Mouse (Mus musculus): Measurements from ENCODE around the gene Kcnk3.

The Kcnk3 gene

DNA sequence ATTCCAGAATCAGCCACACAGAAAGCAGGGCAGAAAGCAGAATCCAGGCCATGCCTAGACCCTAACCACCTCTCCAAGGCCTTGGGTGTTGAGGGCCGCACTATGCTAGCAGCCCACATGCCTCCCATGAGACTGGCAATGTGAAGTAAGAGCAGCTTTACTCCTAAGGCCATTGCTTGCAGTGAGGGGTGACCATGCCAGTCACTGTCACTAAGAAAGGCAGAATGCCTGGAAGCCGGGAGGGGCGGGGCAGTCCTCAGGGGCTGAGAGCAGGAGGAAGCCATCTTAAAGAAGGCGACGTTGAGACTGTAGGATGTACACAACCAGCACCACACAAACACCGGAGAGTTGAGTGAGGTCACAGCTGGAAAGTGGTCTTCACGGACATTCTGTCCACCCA is 21.1 kb downstream of the Kcnk3 start:
- in situ Hi-C loops (cut with MboI; ENCODE audit: low pct_unique_long_range_greater_than_20kb in 1 of 2, low sequenced_read_pairs in 2 of 2, unreplicated experiment in 1 of 2), result no loop called here

DNA sequence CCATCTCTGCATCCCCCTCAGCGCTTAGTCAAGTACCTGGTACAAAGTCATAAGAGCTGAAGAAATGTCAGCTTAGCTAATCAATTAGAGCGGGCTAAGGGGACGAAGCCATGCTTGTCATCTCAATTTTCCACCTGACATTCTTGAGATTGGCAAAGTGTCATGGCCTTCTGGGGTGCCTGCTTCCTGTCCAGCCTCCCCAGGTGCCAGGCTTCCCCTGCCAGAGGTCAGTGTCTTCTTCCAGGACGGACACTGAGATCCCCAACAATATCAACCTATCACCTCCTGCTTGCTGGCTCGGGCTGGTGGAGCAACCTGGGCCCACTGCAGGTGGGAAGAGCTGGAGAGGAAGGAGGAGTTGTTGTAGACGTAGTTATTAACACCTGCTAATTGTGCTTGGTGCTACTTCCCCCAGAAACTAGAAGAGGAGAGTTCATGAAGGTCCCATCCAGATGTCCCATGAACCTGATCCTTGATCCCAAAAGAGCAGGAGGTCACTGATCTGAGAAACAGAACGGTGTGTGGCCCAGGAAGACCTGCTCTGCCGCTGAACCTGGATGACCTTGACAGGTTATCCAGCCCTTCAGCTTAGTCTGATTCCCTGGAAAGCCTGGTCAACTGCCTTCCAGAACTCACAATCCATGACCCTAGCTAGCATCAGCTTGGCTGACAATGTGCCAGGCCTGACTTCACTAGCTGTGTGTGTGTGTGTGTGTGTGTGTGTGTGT is 22.1 kb downstream of the Kcnk3 start:
- in situ Hi-C loops (cut with MboI; ENCODE audit: low pct_unique_long_range_greater_than_20kb in 1 of 2, low sequenced_read_pairs in 2 of 2, unreplicated experiment in 1 of 2), result no loop called here

DNA sequence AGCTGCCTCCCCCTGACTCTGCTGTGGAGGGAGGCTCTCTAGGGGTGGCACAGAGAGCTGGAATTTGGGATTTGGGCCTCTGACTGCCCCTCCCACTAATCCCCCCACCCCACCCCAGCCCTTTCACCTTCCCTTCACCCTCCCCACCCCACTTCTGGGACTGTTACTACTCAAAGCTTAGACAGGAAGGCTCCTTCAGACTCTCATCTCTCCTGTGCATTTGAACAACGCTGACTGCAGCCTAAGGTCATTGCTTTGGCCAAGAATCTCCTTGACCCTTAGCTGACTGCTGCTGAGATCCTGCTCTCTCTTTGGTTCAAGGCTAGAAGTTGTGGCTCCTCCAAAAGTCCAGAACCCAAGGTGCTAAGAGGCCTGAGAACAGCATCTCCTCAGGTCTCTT is 23.1 kb downstream of the Kcnk3 start:
- in situ Hi-C loops (cut with MboI; ENCODE audit: low pct_unique_long_range_greater_than_20kb in 1 of 2, low sequenced_read_pairs in 2 of 2, unreplicated experiment in 1 of 2), result no loop called here

DNA sequence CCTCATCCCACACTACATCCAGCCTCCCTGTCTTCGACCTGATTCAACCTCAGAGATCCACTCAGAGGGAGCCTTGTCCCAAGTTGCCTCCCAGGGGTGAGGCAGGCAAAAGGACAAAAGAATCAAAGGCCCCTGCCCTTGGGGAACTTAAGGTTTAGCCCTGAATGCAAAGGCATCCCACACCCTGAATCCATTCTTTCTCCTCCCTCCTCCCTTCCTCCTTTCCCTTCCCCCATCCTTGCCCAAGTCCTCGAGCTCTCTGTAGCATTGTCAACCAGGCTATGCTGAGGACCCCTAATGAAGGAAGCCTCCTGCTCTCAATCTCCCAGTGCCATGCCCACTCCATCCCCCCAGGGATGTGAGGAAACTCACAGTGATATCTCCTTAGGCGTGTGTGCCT is 23.7 kb downstream of the Kcnk3 start:
- in situ Hi-C loops (cut with MboI; ENCODE audit: low pct_unique_long_range_greater_than_20kb in 1 of 2, low sequenced_read_pairs in 2 of 2, unreplicated experiment in 1 of 2), result no loop called here

DNA sequence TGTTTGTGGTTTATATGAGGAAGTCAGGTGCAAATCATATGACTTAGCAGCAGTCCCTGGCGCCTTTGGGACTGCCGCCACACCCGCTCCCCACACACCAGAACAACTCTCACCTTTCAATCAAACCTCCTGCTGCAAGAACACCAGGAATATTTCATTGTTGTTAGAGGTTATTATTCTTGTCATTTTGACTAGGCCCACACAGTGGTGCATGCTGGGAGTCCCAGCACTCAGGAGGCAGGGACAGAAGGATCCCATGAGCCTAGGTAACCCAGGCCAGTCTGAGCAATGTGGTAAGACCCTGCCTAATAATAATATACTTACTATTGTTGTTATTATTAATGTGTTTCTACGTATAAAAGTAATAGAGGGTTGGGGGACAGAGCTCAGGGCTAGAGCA is 24.6 kb downstream of the Kcnk3 start:
- in situ Hi-C loops (cut with MboI; ENCODE audit: low pct_unique_long_range_greater_than_20kb in 1 of 2, low sequenced_read_pairs in 2 of 2, unreplicated experiment in 1 of 2), result no loop called here

DNA sequence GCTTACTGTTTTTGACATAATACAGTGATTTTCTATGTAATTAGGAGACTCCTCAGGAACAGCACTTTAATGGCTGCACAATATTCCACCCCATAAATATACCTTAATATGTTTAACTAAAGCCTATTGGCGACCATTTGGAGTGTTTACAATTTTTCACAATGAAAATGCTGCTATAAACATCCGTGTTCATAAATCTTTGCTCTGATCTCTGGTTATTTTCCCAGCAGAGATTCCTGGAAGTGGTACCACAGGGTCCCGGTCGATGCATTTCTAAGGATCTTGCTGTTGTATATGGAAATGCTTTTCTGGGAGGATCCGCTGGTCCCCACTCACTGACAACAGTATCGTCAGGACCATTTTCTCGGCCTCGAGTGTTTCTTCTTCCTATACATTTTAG is 25.3 kb downstream of the Kcnk3 start:
- in situ Hi-C loops (cut with MboI; ENCODE audit: low pct_unique_long_range_greater_than_20kb in 1 of 2, low sequenced_read_pairs in 2 of 2, unreplicated experiment in 1 of 2), result no loop called here

DNA sequence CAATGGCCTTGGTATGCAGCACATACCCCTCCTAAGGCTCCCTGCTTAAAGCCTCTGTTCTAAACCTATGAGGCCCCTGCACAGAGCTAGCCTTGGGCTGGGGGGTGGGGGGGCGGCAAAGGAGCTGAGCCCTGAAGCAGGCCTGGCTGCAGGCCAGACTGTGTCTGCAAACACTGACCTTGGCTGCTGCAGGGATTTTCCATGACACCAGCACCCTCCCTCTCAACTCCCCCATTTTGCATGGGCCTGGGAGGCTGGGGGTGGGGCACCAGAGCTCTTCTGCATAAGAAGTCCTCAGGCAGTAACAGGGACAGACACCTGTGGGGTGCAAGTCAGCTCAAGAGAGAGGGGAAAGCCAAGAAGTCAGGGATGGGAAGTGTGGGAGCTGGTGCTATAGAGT is 26.3 kb downstream of the Kcnk3 start:
- in situ Hi-C loops (cut with MboI; ENCODE audit: low pct_unique_long_range_greater_than_20kb in 1 of 2, low sequenced_read_pairs in 2 of 2, unreplicated experiment in 1 of 2), result no loop called here

DNA sequence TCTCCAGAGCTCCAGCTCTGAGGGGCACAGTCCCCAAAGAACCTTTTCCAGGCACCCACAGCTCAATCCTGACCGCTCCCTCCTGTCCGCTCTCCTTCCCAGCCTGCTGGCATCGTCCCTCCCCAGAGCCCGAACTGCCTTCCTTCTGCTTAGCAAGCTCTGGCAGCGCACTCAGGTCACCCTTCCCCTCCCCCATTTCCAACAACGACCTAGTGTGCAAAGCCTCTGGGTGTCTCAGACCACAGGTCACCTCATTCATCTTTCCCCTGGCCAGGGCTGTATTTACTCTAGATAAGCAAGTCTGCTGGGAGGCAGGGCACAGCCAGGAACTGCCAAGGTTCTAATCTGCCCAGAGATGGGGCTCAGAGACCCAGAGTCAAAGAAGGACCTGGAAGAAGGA is 27.4 kb downstream of the Kcnk3 start:
- in situ Hi-C loops (cut with MboI; ENCODE audit: low pct_unique_long_range_greater_than_20kb in 1 of 2, low sequenced_read_pairs in 2 of 2, unreplicated experiment in 1 of 2), result no loop called here

DNA sequence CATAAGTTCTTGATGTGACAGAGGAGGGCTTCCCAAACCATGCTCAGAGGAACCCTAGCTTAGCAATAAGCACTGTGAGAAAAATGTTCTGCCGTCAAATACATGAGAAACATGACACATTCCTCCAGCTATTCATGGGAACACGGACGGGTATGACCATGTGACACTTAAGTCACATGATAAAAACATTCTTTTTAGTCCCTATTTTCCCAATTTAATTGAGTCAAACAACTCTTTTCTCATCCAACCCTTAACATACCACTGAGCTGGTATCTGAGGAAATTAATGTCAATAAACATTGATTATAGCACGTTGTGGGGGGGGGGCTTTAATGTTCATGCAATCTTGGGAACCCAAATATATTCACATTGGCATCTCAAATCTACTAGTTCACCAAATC is 27.8 kb downstream of the Kcnk3 start:
- in situ Hi-C loops (cut with MboI; ENCODE audit: low pct_unique_long_range_greater_than_20kb in 1 of 2, low sequenced_read_pairs in 2 of 2, unreplicated experiment in 1 of 2), result no loop called here

DNA sequence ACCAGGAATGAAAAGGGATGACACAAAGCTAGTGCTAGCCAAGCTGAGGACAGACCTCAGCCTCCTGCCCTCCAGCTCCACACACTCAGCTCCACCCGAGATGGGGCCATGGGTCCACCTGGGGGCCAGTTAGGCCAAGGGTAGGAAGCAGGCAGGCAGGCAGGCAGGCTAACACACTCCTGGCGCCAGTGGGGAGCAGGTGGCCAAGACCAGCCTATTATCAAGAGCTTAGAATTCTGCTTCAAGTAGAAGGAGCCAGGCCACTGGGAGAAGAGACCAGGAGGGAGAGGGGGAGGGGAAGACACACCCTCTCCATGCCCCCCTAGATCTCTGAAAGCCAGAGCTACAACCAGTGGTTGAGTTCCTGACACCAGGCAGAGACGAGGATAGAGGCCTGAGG is 28.7 kb downstream of the Kcnk3 start:
- in situ Hi-C loops (cut with MboI; ENCODE audit: low pct_unique_long_range_greater_than_20kb in 1 of 2, low sequenced_read_pairs in 2 of 2, unreplicated experiment in 1 of 2), result no loop called here

DNA sequence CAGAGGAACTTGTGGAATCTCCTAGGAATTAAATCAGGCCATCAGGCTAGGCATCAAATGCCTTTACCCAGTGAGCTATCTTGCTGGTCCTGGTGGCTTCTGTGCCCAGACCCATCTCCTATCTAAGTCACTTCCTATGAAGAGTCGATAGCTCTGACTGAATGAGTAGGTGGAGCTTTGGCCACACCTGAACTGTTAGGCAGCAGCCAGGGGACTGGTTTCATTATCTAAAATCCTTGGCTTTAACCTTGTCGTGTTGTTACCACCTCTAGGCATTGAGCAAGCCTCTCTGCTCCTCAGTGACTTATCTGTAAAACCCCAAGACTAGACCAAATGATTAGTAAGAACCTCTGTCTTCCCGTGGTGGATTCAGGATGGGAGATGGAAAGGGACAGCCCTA is 29.4 kb downstream of the Kcnk3 start:
- in situ Hi-C loops (cut with MboI; ENCODE audit: low pct_unique_long_range_greater_than_20kb in 1 of 2, low sequenced_read_pairs in 2 of 2, unreplicated experiment in 1 of 2), result no loop called here

DNA sequence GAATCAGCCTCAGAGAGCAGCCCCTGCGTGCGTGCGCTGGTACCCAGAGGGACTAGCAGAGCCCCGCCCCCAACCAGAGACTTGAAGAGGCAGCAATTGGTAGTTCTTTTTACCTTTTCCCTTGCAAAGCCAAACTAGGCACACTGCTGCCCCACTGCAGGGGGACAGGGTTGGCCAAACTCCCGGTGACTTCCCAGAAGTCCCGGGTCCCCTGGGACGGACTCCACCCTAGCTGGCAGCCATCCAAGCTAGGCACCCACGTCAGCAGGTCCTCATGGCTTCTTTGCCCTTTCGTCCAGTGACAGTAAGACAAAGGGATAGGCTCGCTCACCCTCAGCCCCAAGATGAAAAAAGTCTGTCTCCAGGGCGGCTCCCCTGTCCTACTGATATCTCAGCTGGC is 29.9 kb downstream of the Kcnk3 start:
- in situ Hi-C loops (cut with MboI; ENCODE audit: low pct_unique_long_range_greater_than_20kb in 1 of 2, low sequenced_read_pairs in 2 of 2, unreplicated experiment in 1 of 2), result no loop called here

DNA sequence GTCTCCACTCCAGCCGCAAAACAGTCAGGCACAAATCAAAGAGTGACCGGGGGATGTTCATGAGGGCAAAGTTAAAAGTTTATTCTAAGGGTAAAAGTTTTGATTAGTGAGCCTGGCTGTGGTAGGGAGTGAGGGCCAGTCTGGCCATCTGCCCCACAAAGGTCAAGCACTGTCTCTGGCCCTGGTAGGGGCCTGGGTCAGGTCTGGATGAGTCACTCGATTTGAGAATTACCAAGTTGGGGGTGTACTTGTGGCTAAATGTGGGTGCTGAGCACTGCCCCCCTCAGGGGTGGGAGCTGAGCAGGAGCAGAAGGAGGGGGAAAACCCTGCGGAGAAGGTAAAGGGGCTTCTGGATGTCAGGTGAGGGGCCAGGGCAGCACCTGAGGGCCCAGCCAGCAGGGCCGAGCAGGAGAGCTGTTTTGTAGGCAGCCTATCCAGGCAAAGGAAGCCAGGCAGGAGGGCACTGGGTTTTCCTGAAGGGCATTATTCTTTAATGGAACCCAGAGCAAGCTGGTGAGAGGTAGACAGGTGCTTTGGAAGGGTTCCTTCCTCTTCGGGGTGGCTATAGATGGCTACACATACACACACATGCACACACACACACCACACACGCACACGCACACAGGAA is 30.5 kb downstream of the Kcnk3 start:
- in situ Hi-C loops (cut with MboI; ENCODE audit: low pct_unique_long_range_greater_than_20kb in 1 of 2, low sequenced_read_pairs in 2 of 2, unreplicated experiment in 1 of 2), result no loop called here

DNA sequence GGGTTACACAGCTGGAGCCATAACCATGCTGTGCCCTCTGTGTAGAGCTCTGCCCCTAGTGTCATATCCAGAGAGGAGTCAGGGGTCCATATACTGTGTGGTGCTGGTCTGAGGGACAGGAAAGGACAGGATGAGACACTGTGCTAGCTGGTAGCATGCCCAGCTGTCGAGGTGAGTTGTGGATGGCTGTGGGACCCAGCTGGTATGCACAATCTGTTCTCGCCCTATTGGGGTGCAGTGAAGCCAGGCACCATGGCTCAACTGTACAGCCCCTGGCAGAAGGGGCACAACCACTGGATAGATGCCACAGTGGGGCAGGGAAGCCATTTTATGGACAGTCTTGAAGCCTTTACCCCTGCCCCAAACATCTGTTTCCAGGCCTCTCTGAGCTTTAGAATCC is 31.2 kb downstream of the Kcnk3 start:
- in situ Hi-C loops (cut with MboI; ENCODE audit: low pct_unique_long_range_greater_than_20kb in 1 of 2, low sequenced_read_pairs in 2 of 2, unreplicated experiment in 1 of 2), result no loop called here

DNA sequence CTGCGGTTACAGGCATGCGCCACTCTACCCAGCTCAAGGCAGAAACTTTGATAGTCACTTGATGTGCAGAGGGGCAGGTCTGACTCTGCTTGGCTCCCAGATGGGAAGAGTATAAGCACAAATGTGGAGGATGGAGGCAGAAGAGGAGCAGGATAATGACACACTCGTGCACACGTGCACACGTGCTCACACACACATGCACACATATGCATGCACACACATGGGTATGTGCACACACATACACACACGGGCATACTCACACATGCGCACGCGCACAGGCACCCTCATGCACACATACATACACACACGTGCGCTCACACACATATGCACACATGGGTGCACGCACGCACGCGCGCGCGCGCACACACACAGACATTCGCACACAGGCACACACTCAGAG is 32.6 kb downstream of the Kcnk3 start:
- in situ Hi-C loops (cut with MboI; ENCODE audit: low pct_unique_long_range_greater_than_20kb in 1 of 2, low sequenced_read_pairs in 2 of 2, unreplicated experiment in 1 of 2), result no loop called here

DNA sequence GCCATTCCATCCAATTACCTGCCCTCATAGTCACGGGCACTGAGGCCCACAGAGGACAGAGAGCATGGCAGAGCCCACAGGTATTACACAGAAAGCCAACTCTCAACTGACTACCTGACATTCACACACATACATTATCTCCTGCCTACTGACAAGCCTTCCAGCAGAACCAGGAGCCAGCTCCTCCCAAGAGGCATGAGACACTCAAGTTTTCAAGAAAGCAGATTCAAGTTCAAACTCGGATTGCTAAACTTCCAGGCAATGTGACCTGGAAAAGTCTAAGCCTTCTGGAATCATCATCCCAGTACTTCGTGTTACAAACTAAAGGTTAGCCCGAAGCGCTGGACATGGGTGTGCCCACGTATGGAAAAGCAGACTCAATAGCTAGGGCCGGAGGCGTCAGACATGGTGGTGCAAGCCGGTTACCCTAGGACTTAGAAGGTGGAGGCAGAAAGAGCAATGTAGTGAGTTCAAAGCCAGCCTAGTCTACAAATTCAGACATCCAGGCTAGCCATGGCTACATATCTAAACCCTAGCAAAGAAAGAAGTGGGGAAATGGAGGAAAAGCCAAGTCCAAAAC is 33.3 kb downstream of the Kcnk3 start:
- in situ Hi-C loops (cut with MboI; ENCODE audit: low pct_unique_long_range_greater_than_20kb in 1 of 2, low sequenced_read_pairs in 2 of 2, unreplicated experiment in 1 of 2), result no loop called here

DNA sequence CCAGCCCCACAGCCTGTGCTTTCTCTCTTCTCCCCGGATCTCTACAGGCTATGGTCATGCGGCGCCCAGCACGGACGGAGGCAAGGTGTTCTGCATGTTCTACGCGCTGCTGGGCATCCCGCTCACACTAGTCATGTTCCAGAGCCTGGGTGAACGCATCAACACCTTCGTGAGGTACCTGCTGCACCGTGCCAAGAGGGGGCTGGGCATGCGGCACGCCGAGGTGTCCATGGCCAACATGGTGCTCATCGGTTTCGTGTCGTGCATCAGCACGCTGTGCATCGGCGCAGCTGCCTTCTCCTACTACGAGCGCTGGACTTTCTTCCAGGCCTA is 33.8 kb downstream of the Kcnk3 start:
- in situ Hi-C loops (cut with MboI; ENCODE audit: low pct_unique_long_range_greater_than_20kb in 1 of 2, low sequenced_read_pairs in 2 of 2, unreplicated experiment in 1 of 2), result no loop called here

DNA sequence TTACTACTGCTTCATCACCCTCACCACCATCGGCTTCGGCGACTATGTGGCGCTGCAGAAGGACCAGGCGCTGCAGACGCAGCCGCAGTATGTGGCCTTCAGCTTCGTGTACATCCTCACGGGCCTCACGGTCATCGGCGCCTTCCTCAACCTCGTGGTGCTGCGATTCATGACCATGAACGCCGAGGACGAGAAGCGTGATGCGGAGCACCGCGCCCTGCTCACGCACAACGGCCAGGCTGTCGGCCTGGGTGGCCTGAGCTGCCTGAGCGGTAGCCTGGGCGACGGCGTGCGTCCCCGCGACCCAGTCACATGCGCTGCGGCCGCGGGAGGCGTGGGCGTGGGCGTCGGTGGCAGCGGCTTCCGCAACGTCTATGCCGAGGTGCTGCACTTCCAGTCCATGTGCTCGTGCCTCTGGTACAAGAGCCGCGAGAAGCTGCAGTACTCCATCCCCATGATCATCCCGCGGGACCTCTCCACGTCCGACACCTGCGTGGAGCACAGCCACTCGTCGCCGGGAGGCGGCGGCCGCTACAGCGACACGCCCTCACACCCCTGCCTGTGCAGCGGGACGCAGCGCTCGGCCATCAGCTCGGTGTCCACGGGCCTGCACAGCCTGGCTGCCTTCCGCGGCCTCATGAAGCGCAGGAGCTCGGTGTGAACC is 34.3 kb downstream of the Kcnk3 start:
- in situ Hi-C loops (cut with MboI; ENCODE audit: low pct_unique_long_range_greater_than_20kb in 1 of 2, low sequenced_read_pairs in 2 of 2, unreplicated experiment in 1 of 2), result no loop called here

DNA sequence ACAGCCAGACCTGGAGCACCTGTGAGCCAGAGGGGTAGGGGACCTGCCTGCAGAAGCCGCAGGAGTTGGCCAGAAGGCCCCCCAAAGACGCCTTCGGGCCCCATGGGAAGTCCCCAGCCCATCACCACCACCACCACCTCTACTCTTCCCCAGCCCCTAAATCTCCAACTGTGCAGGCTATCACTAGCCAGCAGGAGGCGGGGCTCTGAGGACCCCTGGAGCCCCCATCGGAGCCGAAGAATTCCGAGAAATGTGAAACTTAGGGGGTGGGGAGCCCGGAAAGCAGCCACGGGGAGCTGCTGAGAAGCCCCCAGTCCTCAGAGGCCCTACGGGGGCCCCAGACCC is 34.8 kb downstream of the Kcnk3 start:
- in situ Hi-C loops (cut with MboI; ENCODE audit: low pct_unique_long_range_greater_than_20kb in 1 of 2, low sequenced_read_pairs in 2 of 2, unreplicated experiment in 1 of 2), result no loop called here

DNA sequence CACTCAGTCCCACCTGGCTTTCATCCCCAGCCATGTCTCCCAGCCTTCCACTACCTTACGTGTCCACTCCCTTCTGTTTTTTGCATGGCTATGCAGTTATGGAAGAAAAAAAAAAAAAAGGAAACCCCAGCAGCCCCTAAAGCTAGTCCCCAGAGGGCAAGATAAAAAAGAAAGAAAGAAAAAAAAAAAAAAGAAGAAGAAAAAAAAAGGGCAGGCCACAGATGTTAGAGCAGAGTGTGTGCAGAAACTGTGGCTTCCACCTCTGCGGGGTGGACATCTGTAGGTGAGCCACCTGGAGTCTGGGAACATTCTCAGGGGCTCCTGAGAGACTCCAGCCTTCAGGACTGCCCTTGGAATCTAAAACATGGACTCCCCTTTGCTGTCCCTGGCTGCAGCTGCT is 35.4 kb downstream of the Kcnk3 start:
- in situ Hi-C loops (cut with MboI; ENCODE audit: low pct_unique_long_range_greater_than_20kb in 1 of 2, low sequenced_read_pairs in 2 of 2, unreplicated experiment in 1 of 2), result no loop called here
